Mouse (Mus musculus): ENCODE results near the gene Prdm4.

Gene Prdm4

DNA sequence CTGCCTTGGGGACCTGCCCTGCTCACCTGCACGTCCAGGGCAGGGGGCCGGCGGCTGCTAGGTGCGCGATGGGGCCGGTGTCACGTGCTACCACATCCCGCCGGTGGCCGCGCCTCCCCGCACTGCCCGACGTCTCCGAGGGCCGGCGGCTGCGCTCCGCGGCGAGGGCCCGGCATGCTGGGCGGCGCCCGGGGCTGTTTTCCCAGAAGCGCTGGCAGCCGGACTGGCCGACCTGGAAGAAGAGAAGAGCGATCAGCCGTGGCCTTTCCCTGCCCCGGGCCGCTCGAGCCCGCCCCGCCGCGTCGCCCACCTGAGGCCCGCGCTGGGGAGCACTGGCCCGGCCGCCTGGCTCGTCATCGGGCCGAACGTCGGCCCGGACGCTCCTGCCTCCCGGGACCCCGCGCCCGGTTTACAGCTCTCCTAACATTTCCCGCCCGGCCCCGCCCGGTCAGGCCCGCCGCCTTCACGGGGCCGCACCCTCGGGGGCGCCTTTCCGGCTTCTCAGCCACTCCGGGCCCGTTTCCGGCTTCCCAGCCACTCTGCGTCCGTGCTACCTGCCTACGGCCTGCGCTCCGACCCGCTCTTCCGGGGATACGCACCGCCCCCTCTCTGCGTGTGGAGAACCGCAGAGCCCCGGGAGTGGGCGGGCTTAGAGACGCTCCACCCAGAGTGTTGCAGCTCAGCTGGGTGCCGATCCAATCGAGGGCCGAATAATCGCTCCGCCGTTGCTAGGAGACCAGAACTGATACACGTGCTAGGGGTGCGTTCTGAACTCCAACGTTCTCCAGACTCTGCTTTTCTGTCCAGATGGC lies at the start of gene Prdm4:
Gene Prdm4, minus strand, starts transcription at position 645 of the 812 bp plus-strand sequence.
- peak; percentile 95 to 98 for DNase-seq (ENCODE audit: low spot score in 2 of 2)

DNA sequence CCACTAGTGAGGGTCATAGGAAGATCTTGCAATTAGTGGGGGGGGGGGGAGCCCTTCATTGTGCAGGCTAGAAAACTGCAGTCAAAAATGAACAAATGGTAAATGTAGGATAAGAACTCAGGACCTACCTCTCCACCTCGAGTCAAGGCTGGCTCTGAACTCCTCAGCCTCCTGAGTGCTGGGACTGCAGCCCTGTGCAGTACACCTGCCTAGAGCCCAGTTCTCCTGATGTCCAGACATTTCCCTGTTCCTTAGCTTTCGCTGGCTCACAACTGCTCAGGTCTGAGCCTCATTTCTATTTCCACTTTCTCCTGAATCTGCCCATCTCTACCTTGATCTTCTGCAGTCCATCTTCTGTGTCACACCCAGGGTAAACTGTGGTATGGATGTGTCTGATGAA lies 49.5 kb upstream of the Prdm4 start:
- no peak for DNase-seq (ENCODE audit: low spot score in 2 of 2)

DNA sequence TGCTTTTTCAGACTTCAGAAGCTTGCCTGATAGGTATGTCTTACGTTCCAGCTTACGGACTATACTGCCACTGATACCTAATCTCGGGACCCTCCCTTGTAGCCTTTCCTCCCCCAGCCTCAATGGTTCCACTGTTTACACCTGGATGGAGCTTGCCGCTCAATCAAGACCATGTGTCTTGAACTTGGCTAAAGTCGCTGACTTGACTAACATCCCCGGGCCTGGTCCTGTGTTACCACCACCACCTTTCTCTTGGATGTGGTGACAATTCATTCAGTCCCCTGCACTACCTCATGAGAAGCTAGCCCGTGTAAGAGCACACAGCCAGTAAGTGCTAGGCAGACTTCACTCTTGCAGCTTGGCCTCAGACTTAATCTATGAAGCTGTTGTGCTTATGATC lies 47.4 kb upstream of the Prdm4 start:
- DNase-seq (ENCODE audit: low spot score in 2 of 2) = no peak

DNA sequence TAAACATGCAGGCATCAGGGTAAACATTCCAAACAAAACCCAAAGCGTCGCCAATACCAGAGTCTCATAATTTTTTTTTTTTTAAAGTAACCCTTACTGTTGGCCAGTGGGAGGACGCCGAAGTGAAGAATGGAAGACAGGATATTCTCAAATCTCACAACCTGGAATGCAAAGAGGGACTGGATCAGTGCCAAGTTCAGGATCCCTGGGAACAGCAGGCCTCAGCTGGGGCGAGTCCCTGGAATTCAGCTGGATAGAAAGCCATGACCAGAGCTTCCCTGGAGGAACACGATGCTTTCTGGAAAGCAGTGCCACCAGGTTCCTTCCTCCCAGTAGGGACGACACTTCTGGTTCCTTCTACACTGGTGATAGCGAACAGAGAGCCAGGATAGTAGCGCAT lies 46.0 kb upstream of the Prdm4 start:
- DNase-seq (ENCODE audit: low spot score in 2 of 2) = no peak

DNA sequence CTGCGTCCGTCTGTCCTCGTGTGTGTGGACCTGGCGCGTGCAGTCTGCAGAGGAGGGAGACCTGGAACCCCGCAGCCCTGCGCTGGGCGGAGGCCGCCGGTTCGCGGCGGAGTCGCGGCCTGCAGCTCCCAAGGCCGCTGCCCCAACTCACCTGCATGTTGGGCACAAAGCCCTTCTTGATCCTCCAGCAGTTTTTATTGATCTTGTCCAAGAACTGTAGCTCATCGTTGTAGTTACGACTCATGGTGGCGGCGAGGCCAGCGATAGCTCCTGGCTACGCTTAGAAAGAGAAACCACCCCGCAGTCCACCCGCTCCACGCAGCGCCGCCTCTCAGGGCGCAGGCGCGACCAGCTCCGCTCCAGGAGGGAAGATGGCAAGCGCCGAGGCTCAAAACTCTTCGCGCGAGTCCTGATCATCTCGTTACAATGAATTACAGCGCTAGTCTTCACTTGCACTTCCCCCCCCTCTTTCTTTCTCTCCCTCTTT lies 40.6 kb upstream of the Prdm4 start, which contains the start of gene Rtcb:
Gene Rtcb, minus strand, starts transcription at position 360 of the 487 bp plus-strand sequence.
- peak; percentile 98 for DNase-seq (ENCODE audit: low spot score in 2 of 2)

DNA sequence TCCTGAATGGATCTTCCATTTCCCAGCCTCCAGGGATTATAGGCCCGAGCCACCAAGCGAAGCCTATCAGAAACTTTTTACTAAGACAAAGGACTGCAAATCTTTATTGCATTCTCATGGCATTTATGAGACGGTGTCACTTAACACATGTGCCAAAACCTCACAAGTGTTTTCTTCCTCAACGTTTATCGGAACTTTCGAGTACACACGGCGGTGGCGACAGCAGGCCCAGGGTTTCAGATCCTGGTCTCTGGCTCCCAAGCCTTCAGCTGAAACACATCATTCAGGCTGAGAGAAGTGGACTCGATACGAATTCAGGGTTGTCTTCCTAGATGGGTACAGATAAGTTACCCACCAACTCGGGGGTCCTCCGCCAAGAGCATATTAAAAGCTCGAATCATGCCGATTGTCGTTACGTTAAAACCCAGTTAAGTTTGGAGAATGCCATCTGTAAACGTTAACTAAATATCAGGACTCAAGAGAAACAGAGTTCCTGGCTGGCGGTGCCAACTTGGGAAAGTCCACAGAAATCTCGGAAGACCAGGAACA lies 40.0 kb upstream of the Prdm4 start:
- no peak for DNase-seq (ENCODE audit: low spot score in 2 of 2)

DNA sequence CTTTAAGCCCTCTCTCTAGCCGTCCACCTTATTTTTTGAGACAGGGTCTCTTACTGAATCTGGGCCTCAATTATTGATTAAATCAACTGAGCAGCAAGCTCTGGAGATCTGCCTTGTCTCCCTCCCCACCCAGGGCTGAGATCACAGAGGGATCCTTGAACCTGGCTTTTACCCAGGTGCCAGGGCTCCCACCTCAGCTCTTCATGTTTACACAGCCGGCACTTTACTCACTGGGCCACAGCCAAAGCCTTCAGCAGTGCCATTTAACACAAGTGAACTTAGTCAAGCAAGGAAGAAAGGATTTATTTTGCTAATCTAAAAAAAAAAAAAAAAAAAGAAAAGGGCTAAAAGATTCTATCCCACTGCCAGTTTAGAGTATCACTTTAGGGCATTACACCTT lies 37.5 kb upstream of the Prdm4 start:
- DNase-seq (ENCODE audit: low spot score in 2 of 2) = no peak

DNA sequence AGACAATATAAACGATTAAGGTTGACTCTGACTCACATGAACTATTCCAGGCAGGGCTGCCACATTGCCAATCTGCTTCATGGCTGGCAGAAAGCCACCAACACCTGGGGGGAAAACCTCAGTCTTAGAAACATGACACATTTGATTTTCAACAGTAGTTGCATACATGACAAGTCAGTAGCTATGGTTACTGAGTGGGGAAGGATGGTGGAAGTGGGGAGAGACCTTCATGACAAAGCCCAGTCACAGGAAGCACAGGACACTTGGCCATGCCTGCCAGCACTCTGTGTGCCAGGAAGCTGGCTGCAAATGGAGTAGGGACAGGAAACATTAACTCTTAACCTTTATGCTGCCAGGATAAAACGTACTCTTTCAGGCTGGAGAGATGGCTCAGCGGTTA lies 36.5 kb upstream of the Prdm4 start:
- DNase-seq (ENCODE audit: low spot score in 2 of 2) = no peak

DNA sequence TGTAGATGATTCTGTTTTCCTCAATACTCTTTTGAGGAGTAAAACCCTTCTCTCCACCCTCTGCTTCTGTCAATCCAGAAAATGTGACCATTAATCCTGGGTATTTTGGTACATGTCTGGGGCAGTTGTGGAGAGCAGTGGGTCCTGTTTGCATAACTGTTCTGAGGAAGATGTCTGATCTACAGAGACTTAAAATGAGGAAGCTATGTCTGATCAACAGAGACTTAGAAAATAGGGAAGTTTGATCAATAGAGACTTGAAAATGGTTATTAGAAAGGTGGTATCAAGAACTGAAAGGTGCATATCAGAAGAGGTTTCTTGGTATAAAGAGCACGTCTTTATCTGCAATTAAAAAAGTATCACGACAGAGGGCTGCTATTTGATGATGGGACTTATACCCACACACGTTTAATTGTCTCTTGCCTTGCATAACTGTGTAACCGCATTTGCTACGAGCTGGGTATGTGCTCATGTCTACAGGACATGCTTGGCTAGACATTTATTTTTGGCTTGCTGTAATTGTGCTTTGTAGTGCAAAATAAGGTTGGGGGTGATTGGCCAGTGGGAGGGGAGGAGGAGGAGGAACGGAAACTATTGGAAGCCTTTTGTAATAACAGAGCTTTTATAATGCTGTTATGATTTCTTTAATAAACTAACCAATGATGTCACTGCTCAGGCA lies 35.0 kb upstream of the Prdm4 start:
- no peak for DNase-seq (ENCODE audit: low spot score in 2 of 2)

DNA sequence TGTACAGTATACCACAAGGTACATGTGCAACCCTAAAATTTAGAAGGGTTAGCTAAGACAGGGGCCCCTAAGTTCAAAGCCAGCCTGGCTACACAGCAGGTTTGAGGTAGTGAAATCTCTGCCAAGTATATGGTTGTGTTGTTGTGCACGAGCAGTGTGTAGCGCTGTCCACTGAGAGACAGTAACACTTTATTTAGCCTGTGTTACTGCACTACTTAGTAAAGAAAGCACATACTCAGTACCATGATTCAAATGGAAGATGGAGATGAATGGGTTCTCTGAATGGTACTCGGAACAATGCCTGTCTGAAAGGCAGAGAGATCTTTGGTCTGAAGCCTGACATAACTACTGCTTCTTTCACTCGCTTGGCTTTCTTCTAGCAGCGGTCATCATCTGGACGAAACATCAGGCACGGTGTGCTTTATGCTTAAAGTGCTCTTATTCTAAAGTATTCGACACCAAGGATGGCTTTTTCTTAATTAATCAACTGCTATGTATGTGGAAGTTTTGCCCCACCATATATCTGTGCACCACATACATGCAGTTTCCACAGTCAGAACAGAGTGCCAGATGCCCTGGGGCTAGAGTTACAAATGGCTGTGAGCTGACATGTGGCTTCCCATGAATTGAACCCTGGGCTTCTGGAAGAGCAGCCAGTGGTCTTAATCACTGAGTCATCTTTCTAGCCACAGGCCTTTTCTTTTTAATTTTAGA lies 31.7 kb upstream of the Prdm4 start:
- no peak for DNase-seq (ENCODE audit: low spot score in 2 of 2)

DNA sequence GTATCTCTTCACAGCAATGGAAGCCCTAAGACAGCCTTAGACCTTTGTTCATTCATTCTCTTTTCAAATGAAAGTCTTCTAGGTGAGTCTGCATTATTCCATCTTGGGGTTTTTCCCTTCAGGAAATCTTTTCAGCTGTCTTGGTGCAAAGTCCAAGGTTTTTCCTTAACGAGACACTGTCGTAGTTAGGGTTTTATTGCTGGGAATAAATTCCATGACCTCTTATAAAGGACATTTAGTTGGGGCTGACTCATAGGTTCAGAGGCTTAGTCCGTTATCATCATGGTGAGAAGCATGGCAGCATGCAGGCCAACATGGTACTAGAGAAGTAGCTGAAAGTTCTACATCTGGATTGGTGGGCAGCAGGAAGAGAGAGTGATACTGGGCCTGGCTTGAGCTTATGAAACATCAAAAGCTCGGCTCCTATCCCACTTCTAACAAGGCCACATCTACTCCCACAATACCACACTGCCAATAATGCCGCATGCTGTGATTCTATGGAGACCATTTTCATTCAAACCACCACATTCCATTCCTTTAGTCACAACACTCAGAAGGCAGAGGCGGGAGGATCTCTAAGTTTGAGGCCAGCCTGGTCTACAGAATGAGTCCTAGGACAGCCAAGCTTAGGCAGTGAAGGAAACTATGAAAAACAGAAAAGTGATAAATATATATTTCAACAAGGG lies 19.5 kb upstream of the Prdm4 start:
- DNase-seq (ENCODE audit: low spot score in 2 of 2) = no peak

DNA sequence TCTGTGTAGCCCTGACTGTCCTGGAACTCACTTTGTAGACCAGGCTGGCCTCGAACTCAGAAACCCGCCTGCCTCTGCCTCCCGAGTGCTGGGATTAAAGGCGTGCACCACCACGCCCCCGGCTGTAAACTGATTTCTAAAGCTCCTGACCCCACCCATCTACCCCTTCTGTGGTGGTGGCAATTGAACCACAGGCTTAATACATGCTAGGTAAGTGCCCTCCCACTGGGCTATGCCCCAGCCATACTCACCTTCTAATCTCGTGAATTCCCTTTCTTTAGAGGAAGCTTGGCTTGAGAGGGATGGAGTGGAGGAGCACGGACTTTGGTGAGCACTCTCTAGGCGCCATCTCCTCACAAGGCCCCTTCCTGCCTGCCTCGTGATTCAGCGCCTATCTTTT lies 13.0 kb upstream of the Prdm4 start:
- DNase-seq (ENCODE audit: low spot score in 2 of 2) = no peak

DNA sequence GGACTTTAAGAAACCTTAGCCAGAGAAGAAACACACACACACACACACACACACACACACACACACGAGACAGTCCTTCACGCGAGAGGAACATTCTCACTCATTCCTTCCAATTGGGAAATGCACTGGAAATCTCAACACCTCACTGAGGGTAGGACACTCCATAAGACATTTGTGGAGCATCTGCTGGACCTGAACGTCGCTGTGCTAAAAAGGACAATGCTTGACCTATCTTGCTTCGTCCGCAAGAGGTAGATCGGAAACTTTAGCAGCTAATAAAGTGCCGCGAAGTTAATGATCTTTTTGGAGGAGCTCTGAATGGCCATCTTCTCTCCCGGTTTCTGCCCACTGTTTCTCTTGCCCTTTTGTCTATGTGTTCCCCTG lies 12.3 kb upstream of the Prdm4 start:
- DNase-seq (ENCODE audit: low spot score in 2 of 2) = no peak

DNA sequence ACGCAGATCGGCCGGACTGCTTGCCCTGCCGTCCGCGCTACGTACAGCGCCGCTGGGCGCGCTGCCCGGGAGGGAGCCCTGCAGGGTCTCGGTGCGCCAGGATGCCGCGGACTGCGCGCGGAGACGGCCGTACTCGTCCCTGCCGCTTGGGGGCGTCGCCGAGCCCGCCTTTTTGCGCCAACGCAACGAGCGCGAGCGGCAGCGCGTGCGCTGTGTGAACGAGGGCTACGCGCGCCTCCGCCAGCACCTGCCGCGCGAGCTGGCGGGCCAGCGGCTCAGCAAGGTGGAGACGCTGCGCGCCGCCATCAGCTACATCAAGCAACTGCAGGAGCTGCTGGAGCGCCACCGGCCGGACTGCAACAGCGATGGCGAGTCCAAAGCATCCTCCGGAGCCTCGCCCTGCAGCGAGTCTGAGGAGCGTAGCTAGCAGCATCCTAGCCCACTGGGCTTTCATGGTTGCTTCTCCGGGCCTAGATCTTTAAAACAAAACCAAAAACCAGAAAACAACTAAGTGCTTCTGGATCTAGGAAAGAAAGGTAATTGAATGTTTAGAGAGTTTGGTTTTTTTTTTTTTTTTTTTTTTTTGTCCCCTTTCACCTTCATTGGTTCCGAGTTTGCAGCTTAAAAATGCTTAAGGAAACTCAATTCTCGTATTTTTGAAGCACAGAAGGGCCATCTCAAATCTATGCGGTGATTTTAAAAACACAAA lies 11.7 kb upstream of the Prdm4 start:
- DNase-seq (ENCODE audit: low spot score in 2 of 2) = peak; percentile 77 to 85

DNA sequence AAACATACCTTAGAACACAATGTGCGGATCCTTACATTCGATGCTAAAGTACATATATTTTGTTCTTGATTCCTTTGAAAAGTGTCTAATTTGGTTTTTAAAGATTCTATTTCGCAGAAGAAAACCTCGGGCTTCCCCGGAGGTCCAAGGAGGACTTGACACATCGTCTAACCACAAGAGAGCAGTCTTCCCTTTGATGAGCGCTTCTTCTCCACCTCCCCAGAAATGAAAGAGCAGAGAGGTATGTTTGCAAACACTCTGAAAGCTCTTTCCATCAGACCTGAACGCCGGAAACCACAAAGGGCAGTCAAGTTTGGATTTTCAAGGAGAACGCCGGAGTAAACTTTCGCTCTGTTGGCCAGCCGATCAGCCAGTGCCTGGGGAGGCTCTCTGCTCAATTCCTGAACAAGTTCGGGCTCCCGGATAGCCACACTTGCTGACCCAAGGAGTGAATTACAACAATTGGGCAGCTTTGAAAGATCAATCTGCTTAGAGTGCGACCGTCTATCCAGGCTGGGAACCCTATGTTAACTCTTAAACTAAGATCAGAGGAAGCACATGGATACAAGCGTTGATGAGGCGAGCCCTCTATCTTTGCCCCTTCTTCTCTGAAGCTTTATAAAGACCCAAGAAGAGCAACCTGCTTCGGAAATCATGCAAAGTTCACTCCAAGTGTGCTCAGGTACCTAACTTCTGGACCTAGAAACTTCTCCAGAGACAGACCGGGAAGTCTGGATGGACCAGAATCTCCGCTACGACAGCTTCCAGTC lies 10.9 kb upstream of the Prdm4 start, which contains the start of gene Ascl4:
Gene Ascl4, plus strand, starts transcription at position 6 of the 770 bp plus-strand sequence.
- DNase-seq (ENCODE audit: low spot score in 2 of 2) = peak; percentile 13 to 19

DNA sequence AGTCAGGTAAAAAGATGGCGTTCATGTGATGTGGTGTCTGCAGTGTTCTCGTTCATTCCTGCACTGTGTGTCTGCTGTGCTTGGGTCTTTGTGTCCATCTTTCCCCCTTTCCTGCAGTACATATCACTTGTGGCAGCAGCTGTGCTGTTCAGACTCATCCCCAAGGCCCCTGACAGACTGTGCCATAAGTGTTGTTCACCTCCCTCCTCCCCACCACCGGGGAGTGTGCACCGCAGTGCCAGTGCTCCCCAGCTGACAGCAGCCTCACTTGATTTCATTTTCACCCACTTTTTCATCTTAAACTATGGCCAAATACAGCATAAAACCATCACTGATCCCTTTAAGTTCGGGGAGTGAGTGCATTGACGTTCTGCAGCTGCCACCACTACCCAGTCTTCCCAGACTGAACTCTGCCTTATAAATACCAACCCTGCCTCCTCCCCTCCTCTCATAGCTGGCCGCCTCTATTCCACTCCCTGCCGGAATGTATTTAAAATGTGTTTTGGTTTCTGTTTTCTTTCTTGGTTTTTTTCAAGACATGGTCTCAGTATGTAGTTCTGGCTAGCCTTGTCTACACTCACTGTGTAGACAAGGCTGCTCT lies 37.0 kb downstream of the Prdm4 start:
- no peak for DNase-seq (ENCODE audit: low spot score in 2 of 2)

DNA sequence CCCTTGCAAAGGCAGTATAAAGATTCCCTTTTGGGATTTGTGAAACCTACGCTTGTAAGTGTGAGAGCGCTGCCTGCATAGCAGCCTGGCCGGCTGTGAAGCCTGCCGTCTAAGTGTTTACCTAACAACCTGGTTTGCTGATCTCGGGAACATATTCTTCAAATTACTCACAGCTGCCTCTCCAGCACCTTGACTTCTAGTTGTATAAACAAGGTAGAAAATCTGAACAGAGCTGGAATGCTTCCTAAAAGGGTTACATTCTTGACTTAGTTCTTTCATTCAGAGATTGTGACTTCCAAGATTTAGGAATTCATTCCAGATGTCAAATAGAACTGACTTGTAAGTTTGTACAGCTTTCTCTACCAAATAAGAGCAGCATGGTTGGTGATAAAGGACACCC lies 41.1 kb downstream of the Prdm4 start:
- DNase-seq (ENCODE audit: low spot score in 2 of 2) = no peak

DNA sequence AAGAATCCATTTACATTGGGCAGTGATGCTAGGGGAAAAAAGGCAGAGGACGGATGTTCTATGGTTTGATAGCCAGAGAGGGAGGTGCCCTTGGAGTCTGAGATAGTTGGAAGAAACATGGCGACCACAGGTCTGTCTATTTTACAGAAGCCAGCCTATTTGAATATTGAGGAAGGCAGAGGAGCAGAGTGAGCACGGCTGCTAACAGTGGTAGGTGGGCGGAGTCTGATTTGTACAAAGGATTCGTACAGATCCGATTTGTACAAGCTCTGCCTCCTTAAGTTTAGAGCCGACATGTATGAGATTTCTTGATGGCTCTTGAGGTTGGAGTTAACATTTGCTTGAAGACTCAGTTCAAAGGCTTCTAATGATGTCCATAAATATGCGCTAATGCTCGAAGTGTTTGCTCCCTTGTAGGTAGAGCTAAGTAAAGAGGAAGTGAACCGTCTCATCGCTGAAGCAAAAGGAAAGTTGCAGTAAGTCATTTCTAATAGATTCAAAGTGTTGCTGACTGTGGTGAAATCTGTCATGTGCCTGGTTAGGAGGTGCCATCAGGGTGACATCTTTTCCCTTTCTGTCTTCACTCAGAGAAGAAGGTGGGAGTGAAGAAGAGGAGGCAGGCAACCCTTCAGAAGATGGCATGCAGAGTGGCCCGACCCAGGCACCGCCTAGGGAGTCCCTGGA lies 42.9 kb downstream of the Prdm4 start:
- DNase-seq (ENCODE audit: low spot score in 2 of 2) = no peak

DNA sequence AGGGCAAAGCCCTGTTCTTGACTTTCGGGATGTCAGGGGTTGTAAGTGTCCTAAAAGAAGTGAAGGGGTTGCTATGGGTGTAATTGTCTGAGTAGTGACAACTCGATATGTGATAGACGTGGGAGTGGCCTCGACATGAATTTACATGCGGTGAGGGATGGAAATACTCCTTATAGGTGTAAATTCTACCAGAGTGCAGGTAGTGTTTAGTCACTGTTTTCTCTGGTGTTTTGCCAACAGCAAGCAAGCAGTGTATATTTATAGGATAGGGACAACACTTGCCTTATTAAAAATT lies 44.5 kb downstream of the Prdm4 start:
- no peak for DNase-seq (ENCODE audit: low spot score in 2 of 2)
